Mouse (Mus musculus): ENCODE results near the gene Jdp2. TPM values are rescaled to one million over a fixed set of nuclear protein-coding genes. Genes with fewer than 3 reads are reported as not detected.

Gene Jdp2
- polyA plus RNA-seq, 1 experiment from 2014 or later, result 1.3 TPM

DNA sequence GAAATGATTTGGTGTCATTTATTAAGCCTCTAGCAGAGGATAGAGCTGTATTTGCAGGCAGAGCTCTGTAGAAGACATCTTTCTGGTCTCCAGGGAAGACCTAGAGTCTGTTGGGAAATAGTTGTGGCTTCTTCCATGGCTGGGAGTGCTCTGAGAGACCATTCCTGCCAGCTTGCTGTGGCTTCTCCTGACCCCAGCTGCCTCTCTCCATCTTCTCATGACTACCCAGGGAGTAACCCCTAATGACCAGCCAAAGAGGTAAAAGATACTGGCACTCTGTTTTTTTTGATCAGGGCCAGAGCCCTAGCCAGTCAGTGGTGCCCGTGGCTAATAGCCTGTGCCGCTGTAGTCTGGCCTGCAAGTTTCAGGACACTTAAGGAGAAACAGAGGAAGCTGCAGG, 3.3 kb downstream of the Jdp2 start:
- Histone ChIP-seq H3K36me3 (no peaks in the 10 kb centered on the region), H3K4me1 (peaks cover 34% of the 10 kb centered on the region), H3K4me2 (replicated peaks) (no peak overlapping the region), H3K27ac (no peak overlapping the region), H3K27me3 (peaks cover 23% of the 10 kb centered on the region; the same call in 1 of the 2 replicates), H3K9me3 (no peaks in the 10 kb centered on the region), H3K9ac (no peak overlapping the region), H3K4me3 (no peak overlapping the region)
- 81% methylated on average over 2 of the region's 2 CpGs for WGBS
- no peak for ATAC-seq (ENCODE audit: insufficient number of reproducible peaks, insufficient read depth, low FRiP score, low TSS enrichment)

DNA sequence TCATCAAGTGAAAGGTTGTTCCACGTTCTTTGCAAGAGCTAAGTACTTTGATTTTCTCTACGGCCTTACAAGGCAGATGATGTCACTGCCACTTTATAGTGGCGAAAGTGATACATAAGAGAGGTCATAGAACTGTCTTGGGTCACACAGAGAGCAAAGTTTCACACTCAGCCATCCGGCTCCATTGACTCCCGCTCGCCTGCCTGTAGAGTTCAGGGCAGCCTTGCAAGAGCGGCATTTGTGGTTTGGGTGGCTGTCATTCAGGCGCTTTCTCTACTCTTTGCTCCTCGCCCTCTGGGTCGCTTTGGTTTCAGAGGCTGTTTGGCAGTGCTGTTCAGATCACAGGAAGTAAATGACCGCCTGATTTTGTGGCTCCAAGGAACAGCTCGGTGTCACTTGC, 4.0 kb downstream of the Jdp2 start:
- H3K4me1 ChIP-seq, result peaks cover 34% of the 10 kb centered on the region
- H3K36me3 ChIP-seq, result no peaks in the 10 kb centered on the region
- H3K9me3 ChIP-seq, result no peaks in the 10 kb centered on the region
- H3K9ac ChIP-seq, result no peak overlapping the region
- ATAC-seq (ENCODE audit: insufficient number of reproducible peaks, insufficient read depth, low FRiP score, low TSS enrichment), result no peak
- H3K27ac ChIP-seq, result no peak overlapping the region
- peaks cover 22% of the 10 kb centered on the region; the same call in 1 of the 2 replicates for H3K27me3 ChIP-seq
- no peak overlapping the region for H3K4me2 ChIP-seq (replicated peaks)
- 75% methylated on average over 12 of the region's 12 CpGs for WGBS
- H3K4me3 ChIP-seq, result no peak overlapping the region

DNA sequence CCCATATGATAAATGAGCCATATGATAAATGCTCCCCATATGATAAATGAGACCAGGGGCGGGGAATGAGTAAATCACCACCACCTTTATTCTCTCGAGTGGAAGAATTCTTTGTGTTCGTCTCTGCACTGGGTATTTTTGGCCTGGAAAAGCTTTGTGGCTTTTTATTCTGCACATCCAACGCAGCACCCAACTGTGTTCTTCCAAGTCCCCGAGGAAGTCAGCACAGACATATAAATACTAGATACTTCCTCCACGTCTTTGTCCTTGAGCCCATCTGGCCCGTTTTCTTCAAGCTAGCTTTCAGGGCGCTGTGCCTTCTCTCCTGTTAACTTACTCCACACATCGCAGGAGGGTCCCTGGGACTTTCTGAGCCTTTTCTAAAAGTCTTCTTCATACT, 4.9 kb downstream of the Jdp2 start:
- peaks cover 28% of the 10 kb centered on the region for H3K4me1 ChIP-seq

DNA sequence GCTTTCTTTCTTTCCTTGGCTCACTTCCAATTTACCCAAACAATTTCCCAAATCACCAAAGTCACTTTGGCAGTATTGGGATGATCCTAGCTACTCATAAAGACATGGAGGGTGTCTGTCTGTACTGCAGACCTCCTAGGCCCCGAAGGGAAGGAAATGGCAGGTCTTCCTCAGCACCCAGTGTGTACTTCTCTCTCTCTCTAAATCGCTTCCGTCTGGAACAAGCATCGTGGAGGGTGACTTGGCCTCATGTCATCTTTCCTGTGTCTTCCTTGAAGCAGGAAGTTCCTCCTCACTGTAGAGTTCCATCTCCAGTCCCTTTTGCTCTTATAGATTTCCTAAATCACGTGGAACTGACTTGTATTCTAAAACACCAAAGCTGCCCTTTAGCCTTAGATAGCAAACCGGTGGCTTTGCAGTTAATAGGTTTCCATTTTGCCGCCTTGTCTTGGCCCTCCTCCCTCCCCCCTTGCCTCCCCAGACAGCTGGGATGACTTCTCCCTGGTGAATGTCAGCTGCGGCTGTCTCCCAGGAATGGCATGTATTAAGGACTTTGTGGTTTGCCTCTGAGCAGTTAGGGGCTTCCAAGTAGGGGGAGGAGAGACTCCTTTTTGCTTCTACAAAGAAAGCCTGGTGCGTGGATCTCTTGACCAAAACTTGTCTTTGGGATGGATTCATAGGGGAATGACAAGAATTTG, 5.6 kb downstream of the Jdp2 start:
- Histone ChIP-seq H3K4me2 (replicated peaks) (no peak overlapping the region), H3K4me1 (peaks cover 28% of the 10 kb centered on the region), H3K9me3 (no peaks in the 10 kb centered on the region), H3K4me3 (no peak overlapping the region), H3K27ac (no peak overlapping the region; the same call in 1 of the 2 replicates), H3K9ac (no peak overlapping the region), H3K27me3 (peaks cover 18% of the 10 kb centered on the region; the same call in 1 of the 2 replicates), H3K36me3 (peaks cover 11% of the 10 kb centered on the region; the same call in 1 of the 2 replicates)
- ATAC-seq (ENCODE audit: insufficient number of reproducible peaks, insufficient read depth, low FRiP score, low TSS enrichment), result no peak
- WGBS, result 61% methylated on average over 9 of the region's 9 CpGs

More for the DNA sequence above, 4.9 kb downstream of the Jdp2 start:
- peaks cover 8% of the 10 kb centered on the region; the same call in 1 of the 2 replicates for H3K36me3 ChIP-seq
- H3K9me3 ChIP-seq, result no peaks in the 10 kb centered on the region
- no peak overlapping the region for H3K9ac ChIP-seq
- WGBS, result 77% methylated on average over 9 of the region's 9 CpGs
- peaks cover 18% of the 10 kb centered on the region; the same call in 1 of the 2 replicates for H3K27me3 ChIP-seq
- H3K4me3 ChIP-seq, result no peak overlapping the region
- H3K4me2 ChIP-seq (replicated peaks), result no peak overlapping the region
- ATAC-seq (ENCODE audit: insufficient number of reproducible peaks, insufficient read depth, low FRiP score, low TSS enrichment), result no peak
- no peak overlapping the region for H3K27ac ChIP-seq

DNA sequence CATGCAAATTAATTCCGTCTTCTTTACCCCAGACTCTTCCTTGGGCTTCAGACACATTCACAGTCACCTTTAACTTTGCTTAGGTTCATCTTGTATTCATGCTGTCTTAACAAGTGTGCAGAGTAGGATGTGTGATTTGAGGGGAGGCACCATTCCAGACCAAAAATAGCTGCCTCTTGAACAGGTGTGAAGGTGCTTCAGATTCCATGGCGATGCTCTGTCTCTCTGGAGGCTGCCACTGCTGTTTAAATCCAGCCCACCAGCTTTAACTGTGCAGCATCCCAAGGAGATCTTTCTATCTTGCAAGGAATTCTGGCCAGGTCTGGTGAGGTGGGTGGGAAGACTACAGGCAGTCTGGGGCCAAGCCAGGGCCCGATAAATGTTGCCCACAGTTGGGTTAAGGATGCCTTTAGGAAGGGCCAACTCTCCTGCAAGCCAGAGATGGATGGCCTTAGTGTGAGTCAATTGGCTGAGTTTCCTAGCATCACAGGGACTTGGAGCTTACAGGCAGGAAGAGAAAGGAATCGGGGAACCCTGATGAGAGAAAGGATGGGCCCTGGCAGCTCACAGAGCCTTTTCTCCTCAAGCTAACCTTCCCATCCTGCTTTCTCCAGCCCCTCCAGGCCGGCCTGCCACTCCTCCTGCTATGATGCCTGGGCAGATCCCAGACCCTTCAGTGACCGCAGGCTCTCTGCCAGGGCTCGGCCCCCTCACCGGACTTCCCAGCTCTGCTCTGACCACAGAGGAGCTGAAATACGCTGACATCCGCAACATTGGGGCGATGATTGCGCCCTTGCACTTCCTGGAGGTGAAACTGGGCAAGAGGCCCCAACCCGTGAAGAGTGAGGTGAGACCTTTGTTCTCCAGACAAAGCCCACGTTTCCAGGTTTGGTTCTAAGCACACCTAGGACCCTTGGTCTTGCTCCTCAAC, 9.0 kb downstream of the Jdp2 start:
- no peak for ATAC-seq (ENCODE audit: insufficient number of reproducible peaks, insufficient read depth, low FRiP score, low TSS enrichment)
- H3K4me1 ChIP-seq, result 0 out of 2 replicates have a peak, but pooled peaks cover 10% of the 10 kb centered on the region
- no peaks in the 10 kb centered on the region for H3K9me3 ChIP-seq
- no peak overlapping the region for H3K27ac ChIP-seq
- WGBS, result 81% methylated on average over 14 of the region's 14 CpGs
- H3K9ac ChIP-seq, result no peak overlapping the region
- H3K27me3 ChIP-seq, result no peaks in the 10 kb centered on the region
- H3K36me3 ChIP-seq, result peaks cover 11% of the 10 kb centered on the region; the same call in 1 of the 2 replicates
- no peak overlapping the region for H3K4me2 ChIP-seq (replicated peaks)
- no peak overlapping the region for H3K4me3 ChIP-seq

DNA sequence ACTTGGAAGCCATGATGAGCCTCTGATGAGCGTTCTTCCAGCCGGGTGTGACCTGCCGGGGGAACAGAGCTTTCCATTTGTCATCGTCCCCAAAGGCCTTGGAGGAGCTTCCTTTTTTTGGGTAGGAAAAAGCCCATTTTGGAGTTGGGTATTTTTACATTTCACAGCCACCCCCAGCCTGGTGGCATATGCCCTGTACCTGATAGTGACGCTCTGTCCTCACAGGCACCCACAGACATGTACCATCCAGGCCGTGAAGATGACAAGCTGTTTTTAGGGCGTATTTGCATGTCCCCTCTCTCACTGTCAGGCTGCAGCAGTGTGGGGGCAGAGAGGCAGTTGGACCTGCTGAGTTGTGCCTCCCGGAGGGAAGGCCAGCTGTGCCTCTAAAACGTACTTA, 11.3 kb downstream of the Jdp2 start:
- Histone ChIP-seq H3K36me3 (peaks cover 11% of the 10 kb centered on the region; the same call in 1 of the 2 replicates), H3K4me2 (replicated peaks) (no peak overlapping the region), H3K9me3 (no peaks in the 10 kb centered on the region), H3K9ac (no peak overlapping the region), H3K4me1 (no peaks in the 10 kb centered on the region), H3K27me3 (no peaks in the 10 kb centered on the region), H3K4me3 (no peak overlapping the region), H3K27ac (no peak overlapping the region)
- ATAC-seq (ENCODE audit: insufficient number of reproducible peaks, insufficient read depth, low FRiP score, low TSS enrichment), result no peak
- 85% methylated on average over 9 of the region's 9 CpGs for WGBS

DNA sequence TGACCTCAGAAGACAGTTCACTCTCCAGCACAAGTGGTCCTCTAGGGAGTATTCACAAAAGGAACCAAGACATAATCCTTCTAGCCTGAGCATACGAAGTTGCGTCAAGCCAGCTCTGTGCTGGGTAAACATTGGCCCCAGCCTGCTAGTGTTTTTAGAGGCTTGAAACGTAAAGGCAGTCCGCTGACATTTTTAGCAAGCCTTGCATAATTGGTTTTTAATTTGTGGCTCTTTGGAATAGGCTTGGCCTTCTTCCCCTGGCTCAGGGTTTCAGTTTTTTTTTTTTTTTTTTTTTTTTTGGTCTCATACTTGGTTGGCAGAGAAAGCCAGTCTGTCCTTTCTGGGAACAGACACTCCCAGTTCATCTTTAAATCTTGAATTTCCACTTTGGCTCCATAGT, 15.3 kb downstream of the Jdp2 start:
- Histone ChIP-seq H3K27me3 (no peaks in the 10 kb centered on the region), H3K4me1 (0 out of 2 replicates have a peak, but pooled peaks cover 2% of the 10 kb centered on the region), H3K27ac (no peak overlapping the region), H3K9ac (no peak overlapping the region), H3K4me2 (replicated peaks) (no peak overlapping the region), H3K4me3 (no peak overlapping the region), H3K9me3 (no peaks in the 10 kb centered on the region), H3K36me3 (no peaks in the 10 kb centered on the region)
- 59% methylated on average over 4 of the region's 4 CpGs for WGBS
- no peak for ATAC-seq (ENCODE audit: insufficient number of reproducible peaks, insufficient read depth, low FRiP score, low TSS enrichment)

DNA sequence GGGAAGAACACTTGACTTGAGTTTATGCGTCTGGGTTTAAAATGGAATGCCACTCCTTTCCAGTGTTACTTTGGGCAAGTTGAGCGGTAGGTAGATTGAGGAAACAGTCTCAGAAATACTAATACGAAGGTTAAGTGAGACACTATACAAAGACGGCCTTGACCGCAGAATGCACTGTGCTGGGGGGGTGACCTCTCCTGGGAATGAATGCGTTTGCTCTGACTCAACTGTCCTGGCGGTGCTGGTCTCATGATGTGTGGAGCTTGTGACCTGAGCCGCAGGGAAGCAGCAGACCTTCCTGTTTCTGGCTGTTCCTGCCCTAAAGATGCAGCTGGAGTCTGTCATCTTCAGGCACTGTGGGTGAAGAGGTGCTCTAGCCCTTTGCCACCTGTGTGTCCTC, 16.7 kb downstream of the Jdp2 start:
- WGBS, result 86% methylated on average over 8 of the region's 8 CpGs
- ATAC-seq (ENCODE audit: insufficient number of reproducible peaks, insufficient read depth, low FRiP score, low TSS enrichment), result no peak
- Histone ChIP-seq H3K9ac (no peak overlapping the region), H3K27me3 (no peaks in the 10 kb centered on the region), H3K27ac (no peak overlapping the region), H3K4me2 (replicated peaks) (no peak overlapping the region), H3K4me3 (no peak overlapping the region), H3K4me1 (0 out of 2 replicates have a peak, but pooled peaks cover 2% of the 10 kb centered on the region), H3K36me3 (no peaks in the 10 kb centered on the region), H3K9me3 (no peaks in the 10 kb centered on the region)

DNA sequence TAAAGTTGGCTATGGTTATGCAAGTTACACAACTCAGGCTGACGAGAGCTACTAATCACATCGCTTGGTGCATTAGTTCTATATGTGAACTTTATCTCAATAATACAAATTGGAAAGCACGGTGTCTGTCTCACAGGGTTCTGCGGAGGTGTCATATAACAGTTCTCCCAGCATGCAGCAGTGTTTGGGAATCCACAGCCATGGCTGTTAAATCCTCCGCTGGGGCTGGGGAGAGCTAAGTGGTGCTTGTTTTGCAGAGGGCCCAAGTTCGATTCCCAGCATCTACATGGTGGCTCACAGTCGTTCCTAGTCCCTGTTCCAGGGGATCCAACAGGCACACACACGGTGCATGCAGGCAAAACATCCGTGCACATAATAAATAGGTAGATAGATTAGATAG, 19.1 kb downstream of the Jdp2 start:
- no peaks in the 10 kb centered on the region for H3K36me3 ChIP-seq
- ATAC-seq (ENCODE audit: insufficient number of reproducible peaks, insufficient read depth, low FRiP score, low TSS enrichment), result no peak
- H3K27ac ChIP-seq, result no peak overlapping the region
- H3K4me1 ChIP-seq, result 0 out of 2 replicates have a peak, but pooled peaks cover 5% of the 10 kb centered on the region
- H3K27me3 ChIP-seq, result no peaks in the 10 kb centered on the region
- H3K4me3 ChIP-seq, result no peak overlapping the region
- H3K9me3 ChIP-seq, result no peaks in the 10 kb centered on the region
- no peak overlapping the region for H3K4me2 ChIP-seq (replicated peaks)
- 73% methylated on average over 9 of the region's 9 CpGs for WGBS
- no peak overlapping the region for H3K9ac ChIP-seq

DNA sequence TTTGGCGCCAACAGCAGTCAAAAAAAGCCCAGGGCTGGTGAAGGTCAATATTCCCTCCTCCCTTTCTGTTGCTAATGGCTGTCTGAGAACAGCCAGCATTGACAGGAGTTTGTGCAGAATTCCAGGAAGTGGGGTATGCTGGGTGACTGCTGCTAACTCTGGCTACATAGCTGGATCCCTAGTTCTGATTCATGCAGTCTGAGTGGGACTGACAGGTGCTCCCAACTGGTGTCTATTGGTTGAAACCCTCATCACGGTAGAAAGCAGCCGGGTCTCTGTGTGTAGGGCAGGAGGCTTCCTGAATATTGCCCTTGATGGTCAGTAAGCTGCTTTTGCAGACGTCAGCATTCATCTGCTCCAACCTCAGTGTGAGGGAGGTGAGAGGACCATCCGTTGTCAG, 19.6 kb downstream of the Jdp2 start:
- Histone ChIP-seq H3K4me2 (replicated peaks) (no peak overlapping the region), H3K36me3 (no peaks in the 10 kb centered on the region), H3K27ac (no peak overlapping the region), H3K27me3 (no peaks in the 10 kb centered on the region), H3K9ac (no peak overlapping the region), H3K9me3 (no peaks in the 10 kb centered on the region), H3K4me3 (no peak overlapping the region), H3K4me1 (peaks cover 7% of the 10 kb centered on the region; the same call in 1 of the 2 replicates)
- WGBS, result 83% methylated on average over 5 of the region's 5 CpGs
- no peak for ATAC-seq (ENCODE audit: insufficient number of reproducible peaks, insufficient read depth, low FRiP score, low TSS enrichment)

DNA sequence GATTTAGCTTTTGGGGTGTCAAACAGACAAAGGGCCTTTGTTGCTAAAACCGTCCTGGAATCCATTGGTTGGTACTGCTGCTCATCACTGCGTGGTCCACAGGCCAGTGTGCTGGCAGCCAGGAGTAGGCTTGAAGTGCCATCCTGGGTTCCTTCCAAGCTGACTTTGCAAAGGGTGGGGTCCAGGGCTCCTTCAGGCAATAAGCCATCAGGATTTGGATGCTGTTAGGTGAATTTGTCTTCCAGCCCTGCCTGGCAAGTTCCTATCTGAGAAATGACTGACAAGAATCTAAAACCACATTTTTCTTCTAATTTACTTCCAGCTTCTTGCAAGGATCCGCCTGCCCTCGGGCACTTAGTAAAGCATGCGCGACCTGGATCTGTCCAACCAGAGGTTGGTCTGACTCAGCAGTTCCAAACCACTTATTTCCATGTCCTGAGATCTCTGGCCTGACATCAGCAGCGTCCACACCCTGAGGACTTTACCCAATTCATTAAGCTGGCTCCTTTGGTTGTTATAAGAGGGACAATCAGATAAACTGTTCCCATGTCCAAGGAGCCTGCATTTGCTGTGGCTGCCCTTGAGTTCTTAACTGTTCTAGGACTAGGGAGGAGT, 20.6 kb downstream of the Jdp2 start:
- Histone ChIP-seq H3K9me3 (no peaks in the 10 kb centered on the region), H3K4me1 (peaks cover 14% of the 10 kb centered on the region; the same call in 1 of the 2 replicates), H3K27ac (no peak overlapping the region), H3K9ac (no peak overlapping the region), H3K4me3 (no peak overlapping the region), H3K27me3 (no peaks in the 10 kb centered on the region), H3K36me3 (no peaks in the 10 kb centered on the region), H3K4me2 (replicated peaks) (no peak overlapping the region)
- no peak for ATAC-seq (ENCODE audit: insufficient number of reproducible peaks, insufficient read depth, low FRiP score, low TSS enrichment)
- 61% methylated on average over 7 of the region's 7 CpGs for WGBS
